Mouse (Mus musculus) R1 (cell line): ENCODE data around the gene Adam10.

ENCODE experiments used
- DNase-seq: peaks from one replicate; pipeline ENCODE4 v3.0.0-alpha.2; 2018; ENCODE audit warnings: low read depth, low spot score

Gene Adam10

DNA sequence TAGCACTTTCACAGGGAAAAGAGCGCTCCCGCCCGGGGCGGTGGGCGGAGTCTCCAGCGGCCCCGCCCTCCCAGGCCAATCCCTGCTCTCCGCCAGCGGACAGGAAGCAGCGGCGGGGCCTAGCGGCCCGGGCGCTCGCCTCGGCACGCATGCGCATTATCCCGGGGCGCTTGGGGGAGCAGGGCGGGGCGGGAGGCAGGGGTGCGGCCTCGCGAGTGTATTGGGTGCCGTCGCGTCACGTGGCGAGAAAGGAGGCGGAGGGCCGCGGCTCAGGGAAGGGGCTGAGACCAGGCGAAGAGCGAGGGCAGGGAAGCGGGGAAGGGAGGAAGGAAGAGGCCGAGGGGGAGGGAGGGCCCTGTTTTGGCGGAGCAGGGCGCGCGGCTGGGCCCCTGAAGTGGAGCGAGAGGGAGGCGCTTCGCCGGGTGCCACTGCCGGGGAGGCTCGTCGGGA is at the start of gene Adam10:
TSS of gene Adam10 (plus strand) at position 316 of the 450 bp plus-strand sequence.
- peak; percentile 98 for DNase-seq

DNA sequence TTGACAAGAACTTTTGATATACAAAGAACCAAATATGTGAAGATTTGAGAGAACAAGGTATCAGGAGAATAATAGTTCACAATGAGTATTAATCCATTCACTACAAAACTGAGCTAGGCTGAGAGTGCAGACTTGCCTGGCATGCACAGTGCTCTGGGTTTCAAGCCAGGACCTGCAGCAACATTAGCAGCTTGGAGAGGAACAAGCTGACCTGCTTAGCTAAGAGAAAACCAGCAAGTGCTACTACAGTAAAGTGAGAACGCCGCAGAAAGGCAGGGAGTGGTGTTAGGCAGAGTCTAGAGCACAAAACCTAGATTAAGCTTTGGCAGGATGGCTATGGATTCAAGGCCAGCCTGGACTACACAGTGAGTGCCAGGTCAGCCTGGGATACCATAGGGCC is 49.1 kb upstream of the Adam10 start:
- no peak for DNase-seq

DNA sequence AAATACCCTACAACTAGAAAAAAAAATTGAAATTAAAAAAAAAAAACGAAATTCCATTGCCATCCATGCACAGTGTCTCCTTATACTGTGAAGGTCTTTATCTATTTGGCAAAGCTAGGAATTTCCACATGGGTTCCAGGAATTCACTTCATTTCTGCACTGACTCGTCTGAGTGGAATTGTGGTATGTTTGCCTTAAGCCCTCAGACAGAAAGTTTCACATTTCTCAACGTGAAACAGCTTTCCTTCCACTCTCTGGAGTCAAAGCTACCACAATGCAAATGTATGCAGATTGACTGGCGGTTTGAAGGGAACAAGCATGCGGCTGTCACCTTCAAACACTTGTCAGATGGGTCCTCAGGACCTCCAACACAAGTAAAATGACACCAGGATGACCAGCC is 47.1 kb upstream of the Adam10 start:
- DNase-seq: peak; percentile 8

DNA sequence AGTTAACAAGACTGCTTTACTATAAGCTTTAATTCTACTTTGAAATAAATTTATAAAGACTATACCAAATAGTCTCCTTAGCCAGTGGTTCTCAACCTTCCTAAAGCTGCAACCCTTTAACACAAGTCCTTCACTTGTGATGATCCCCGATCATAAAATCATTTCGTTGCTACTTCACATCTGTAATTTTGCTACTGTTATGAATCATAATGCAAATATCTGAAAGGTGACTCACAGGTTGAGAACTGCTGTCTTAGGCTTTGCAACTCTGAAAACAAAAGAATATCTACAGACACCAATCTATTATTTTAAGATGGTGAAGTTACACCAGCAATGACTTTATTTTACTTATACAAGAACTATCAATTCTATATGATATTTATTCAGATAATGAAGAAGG is 42.0 kb upstream of the Adam10 start:
- no peak for DNase-seq

DNA sequence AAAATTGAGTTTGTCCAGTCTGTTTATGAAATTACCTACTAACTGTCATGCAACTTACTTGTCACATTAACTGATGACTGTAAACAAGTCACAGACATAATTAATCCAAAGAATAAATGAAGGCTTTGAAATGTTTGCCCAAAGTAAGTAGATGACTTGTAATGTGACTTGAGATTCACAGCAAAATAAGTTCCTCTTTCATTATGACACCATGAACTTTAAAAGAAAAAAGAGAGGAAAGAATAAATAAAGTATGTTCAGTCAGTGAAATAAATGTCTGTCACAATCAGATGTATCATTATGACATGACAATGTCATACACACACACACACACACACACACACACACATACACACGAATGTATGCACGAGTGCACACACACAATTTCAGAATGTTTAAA is 28.5 kb upstream of the Adam10 start:
- no peak for DNase-seq

DNA sequence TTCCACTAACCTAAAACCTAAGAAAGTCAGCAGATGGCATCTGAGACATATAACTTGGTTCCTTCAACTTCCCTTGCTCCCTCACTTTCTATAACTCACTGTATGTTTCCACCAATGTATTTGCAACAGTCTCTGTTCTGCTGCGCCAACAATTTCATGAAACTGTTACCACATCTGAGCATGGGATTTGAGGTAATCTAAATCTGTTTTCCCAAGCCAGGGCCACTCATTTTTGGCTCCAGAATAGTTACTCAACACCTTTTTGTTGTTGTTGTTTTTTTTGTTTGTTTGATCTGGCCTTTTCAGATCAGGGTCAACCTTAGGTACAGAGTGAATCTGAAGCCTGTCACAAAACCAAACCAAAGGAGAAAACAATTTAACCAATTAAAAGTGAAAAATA is 27.8 kb upstream of the Adam10 start:
- DNase-seq: no peak

DNA sequence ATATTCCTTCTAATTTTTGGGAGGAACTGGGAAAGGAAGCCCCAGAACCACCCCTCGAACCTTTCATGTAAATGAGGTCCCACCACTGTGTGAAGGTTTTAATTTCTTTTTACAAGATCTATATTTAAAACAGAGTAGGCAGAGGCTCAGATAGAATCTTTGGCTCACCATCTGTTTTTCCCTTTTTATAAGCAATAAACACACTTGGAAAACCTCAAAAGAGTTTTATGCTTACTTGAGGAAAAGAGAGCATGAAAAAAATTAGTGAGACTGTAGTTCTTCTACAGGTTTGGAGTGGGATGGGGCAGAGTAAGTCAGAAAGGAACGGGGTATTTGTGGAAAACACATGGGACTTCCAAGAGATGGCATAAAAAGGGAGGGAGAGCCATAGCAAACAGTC is 26.6 kb upstream of the Adam10 start:
- DNase-seq: no peak

DNA sequence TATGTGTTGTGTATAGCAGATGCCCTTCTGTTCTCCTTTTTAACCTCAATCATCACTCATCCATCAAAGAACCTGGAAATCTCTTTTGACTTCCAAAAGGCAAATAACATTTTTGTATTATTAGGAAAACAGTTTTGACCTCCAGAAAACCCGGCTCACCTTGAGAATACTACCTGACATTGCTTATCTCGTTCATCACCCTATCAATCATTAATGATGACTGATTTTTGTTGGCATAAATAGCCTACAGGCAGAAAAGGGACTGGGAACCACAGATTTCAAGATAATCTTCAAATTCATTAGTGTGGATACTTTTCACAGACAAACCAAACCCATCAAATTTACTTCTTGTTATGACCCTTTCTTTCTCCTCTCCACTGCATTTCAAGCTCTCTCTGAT is 24.9 kb upstream of the Adam10 start:
- DNase-seq: no peak

DNA sequence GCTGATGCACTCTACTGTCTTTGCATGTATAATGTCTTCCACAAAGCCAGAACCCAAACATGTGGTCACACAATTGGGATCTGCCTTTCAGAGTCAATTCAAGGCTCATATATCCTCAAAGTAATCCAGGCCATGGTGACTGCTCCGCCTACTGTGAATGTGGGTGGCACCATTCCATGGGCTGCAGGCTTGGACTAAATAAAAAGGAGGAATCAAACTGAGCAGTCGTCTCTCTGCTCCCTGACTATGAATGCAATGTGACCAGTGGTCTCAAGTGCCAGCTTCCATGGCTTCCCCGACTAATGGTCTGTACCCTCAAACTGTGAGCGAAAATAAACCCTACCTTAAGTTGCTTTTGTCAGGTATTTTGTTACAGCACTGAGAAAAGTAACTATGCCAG is 24.3 kb upstream of the Adam10 start:
- no peak for DNase-seq

DNA sequence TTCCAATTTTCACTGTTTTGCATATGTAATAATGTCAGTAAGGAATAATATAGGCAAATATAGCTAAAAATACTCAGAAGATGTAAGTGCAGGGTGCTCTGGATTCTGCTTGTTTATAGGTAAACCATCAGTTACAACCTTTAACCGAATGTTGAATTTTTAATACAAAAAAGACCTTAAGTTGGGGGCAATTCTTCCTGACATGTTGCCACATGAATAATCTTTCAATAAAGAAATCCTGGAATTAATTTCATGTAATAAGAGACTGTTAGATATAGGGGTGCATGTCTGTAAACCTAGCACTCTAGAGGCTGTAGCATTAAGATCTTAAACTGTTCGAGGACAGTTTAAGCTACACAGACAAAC is 23.1 kb upstream of the Adam10 start:
- DNase-seq: no peak

DNA sequence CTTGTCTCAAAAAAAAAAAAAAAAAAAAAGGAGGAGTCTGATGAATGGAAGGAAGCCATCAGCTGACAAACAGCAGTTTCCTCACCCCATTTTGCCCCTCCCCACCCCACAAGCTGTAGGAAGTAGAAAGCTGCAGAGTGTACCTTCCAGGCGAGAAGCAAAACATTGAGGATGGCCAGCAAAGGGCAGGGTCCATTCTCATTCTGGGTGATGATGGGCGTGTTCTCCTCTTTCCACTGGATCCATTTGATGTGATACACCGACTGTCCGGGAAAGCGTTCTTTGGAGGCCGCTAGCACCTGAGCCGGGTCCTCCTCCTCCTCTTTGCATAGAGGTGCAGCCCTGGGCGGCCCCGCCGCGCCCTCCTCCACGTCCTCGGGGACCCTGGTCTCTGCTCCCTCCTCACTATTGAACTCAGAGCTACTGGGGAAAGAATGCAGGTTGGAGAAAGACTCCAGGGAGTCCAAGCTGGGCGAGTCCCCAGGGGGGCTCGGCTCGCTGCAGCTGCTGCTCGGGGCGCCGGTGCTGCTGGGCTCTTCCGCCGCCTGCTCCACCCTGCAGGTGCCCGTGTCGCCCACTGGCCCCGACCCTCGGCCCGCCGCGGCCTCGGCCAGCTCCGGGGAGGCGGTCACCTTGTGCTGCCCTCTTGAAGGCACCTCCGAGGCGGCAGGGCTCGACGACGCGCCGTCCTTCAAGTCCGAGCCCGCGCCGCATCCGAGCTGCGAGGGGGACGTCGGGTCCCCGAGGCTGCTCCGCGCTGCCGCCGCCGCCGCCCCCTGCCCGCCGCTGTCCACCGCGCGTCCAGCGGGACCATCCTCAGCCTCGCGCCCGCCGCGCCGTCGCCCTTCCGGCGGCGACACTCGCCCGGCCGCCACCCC is 22.4 kb upstream of the Adam10 start, which contains the start of gene Gm10642:
TSS of gene Gm10642 (plus strand) at position 122 of the 878 bp plus-strand sequence.
- peak; percentile 46 for DNase-seq

DNA sequence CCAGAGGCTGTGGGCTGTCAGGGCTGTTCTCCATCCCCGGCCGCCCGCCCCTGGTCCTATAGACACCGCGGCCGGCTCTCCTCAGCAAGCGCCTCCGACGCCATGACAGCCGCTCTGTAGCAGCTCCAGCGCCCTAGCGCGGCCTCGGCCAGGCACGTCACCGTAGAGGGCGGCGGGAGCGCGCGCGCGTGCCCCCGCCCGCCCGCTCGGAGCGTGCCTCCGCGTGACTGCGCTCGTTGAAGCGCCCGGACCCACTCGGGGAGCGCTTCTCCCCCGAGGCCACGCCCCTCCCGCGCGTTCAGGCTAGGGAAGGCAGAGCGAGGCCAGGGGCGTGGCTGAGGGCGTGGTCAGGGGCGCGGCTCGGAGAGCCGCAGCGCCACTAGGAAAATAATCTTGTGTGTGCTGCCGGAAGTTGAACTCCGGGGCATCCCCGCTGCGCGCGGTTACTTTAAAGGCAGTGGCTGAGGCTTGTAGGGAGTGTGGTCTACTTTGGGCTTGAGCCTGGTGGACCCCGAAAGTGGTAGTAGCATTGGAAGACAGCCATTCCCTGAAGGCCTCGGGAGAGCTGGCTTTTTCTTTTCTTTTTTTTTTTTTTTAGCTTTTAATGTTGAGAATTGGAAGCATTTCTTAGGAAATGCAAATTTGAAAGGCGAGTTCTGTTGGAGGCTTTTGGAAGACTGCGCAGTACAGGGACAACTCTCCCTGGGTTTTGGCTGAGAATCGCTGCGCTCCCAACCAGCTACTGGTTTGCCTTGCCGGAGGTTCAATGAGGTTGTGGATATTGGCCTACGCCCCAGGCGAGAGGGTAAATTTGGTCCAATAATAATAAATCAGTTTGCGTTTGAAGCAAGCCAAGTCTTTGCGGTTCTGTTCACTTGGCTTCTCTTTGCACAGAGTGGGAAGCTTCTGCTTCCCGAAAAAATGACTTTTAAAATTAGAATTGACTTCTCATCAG is 21.5 kb upstream of the Adam10 start, which contains the start of gene Mindy2:
TSS of gene Mindy2 (minus strand) at position 162 of the 955 bp plus-strand sequence.
- DNase-seq: peak; percentile 96

DNA sequence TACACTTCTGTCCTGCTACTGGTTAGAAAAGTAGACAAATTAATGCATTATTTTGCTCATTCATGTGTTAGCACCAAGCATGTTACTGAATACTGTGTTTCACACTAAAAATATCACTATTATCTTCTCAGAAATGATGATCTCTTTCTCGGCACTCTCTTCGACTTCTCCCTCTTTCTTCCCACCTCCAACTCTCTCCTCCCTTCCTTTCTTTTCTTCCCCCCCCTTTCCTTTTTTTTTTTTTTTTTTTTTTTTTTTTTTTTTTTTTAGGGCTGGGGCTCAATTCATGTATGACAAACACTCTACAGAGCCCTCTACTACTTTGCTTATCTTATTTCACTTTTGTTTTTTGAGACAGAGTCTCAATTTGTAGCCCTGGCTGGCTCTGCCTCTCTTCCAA is 20.5 kb upstream of the Adam10 start:
- no peak for DNase-seq

DNA sequence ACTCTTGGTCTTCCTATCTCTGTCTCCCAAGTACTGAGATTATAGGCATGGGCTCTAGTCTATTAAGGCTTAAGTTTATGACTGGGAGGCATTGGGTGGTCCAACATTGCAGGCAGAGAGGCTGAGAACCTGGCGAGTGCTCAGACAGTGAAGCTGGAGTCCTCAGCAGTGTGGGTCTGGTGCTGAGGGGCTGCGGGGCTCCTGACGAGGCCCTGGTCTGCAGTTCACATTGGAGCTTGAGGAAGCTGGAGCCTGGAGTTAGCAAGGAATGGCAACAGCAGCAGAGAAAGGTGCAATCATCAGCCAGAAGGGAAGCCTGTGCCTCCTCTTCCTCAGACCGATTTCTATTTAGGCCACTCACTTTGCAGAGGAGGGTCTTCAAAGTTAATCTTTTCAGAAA is 13.9 kb upstream of the Adam10 start:
- no peak for DNase-seq

DNA sequence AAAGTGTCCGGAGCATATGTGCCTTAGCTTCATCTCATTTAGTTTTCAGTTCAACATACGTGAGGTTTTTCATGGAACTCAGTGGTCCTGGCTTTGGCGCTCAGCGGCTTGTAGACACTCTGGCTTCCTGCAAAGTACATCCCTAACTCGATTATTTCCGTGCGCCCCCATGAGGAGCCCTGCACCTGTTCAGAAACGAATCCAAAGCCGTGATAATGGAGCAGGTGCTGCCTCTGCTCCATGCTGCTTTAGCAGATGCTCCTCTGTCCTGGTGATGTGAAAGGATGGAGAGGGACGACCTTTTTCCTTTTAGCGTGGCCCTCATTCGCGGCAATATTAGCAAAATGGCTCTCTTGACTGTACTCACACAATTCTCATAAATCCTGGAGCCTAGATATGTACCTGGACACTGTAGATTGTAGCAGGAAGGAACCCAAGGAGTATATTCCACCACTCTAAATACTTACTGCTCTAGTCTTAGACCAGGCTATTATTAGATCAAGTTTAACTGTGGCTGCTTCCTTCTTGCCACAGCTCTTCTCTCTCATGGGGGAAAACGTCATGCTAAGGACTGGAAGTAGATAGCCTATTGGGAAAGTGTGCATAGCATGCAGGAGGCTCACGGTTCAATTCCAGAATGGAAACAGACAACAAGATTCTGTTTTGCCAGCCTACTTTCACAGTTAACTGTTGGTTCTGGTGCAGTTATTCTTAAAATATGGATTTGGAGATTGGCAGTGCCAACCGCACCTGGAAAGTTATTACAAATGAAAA is 13.2 kb upstream of the Adam10 start:
- DNase-seq: peak; percentile 38

DNA sequence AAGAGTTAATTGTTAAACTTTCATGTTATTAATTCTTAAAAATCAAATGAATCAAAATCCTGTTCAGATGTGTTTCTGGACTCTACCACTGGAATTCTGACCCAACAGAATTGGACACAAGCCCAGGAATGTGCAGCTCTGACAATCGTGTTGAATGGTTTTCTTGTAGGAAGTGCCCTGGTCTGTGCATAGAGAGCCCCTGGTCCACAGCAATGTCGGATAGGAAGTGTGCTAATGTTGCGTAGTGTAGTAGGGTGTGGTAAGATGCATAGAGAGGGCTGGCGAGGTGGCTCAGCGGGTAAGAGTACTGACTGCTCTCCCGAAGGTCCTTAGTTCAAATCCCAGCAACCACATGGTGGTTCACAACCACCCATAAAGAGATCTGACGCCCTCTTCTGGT is 12.0 kb upstream of the Adam10 start:
- DNase-seq: no peak

DNA sequence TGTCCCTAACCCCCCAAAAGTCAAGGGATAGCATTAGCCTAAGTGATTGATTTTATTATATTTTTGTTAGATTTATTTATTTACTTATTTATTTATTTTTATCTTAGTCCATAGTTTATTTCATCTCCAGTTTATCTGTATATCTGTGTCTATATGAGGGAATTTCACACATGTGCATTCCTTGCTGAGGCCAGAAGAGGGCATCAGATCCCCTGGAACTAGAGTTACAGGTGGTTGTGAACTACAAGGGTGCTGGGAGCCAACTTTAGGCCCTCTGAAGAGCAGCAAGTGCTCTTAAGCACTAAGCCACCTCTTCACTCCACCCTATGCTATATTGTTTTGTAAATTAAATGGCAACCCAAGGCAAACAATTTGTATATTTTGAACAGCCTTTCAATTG is 10.7 kb upstream of the Adam10 start:
- DNase-seq: peak; percentile 44

DNA sequence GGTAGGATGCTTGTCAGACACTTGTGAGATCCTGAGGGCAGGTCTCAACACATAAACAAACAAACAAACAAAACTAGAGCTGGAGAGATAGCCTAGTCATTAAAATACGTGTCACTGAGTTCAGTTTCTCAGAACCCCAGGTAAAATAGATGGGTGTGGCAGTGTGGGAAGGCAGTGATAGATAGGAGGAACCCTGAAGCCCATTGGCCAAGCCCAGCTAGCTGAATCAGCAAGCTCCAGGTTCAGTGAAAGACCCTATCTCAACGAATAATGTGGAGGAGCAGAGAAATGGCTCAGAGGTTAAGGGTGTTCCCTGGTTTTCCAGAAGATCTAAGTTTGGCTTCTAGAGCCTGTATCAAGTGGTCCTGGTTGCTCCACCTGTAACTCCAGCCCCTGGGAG is 9.6 kb upstream of the Adam10 start:
- DNase-seq: no peak

DNA sequence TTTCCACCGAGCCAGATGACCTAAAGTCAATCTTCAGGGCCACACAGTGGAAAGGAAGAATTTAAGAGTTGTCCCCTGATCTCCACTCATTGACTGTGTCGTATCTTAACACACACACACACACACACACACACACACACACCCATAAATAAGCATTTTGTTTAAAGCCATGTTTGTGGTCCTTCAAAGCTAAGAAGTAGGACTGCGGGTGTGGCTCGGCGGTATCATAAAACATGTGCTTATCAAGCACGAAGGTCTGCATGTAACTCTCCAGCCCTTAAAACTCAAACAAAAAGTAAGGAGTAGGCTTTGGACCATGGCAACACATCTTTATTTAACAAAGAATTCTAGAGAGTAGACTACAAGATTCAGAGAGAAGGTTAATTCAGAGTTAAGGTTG is 8.4 kb upstream of the Adam10 start:
- no peak for DNase-seq

DNA sequence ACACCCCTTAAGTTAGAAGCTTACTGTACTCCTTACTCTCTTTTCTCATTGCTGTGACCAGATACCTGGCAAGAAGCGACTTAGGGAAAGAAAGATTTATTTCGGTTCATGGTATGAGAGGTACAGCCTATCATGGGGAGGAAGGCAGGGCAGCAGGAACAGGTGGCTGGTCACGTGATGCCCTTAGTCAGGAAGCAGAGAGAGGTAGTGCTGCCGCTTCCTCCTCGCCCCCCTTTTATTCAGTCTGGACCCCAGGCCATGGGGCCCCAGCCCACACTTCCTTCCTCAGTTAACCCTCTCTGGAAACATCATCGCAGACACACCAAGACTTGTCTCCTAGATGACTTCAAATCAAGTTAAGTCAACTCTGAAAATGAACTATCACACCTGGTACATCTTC is 7.5 kb upstream of the Adam10 start:
- DNase-seq: no peak

DNA sequence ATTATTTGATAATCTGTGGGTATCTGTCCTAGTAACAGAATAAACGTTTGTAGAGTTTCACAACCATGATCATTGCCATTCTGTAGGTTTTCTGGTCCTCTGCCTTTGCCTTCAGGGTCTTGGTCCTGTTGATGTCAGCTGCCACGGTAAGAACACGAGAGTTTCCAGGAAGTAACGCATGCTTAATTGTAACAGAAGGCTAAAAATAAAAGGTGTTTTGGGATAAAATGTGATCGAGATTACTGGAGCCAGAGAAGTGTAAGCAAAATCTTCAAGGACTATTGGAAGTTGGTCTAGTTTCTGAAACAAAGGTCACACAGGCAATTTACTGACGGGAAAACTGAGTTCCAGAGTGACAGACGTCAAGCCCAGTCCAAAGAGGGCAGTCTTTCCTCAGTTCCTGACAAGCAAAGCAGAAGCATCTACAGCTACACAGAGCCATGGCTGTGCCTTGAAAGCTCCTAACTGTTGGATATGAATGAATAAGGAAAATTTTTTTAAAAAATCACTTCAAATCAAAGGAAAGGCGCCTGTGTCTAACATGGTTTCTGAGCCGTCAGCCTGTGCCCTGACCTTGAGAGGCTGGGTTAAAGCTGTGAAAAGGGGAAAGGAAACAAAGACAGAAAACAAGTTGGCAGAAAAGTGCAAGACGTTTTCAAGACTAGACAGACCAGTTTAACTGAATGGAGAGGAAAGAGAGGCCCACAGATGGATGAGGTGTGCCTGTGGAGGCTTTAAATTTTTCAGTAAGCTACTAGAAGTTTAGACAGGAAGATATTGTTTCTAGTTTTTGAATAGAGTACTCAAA is 6.8 kb upstream of the Adam10 start:
- no peak for DNase-seq
